Mouse (Mus musculus): ENCODE measurements around the gene Gzmm. TPM values are rescaled to one million over a fixed set of nuclear protein-coding genes. Genes with fewer than 3 reads are reported as not detected.
A peak's percentile ranks its signal among the peaks of the same experiment; 100 is the strongest.

The Gzmm gene
- total and polyA plus RNA-seq, 2 experiments: 0.09 to 0.37 TPM

DNA sequence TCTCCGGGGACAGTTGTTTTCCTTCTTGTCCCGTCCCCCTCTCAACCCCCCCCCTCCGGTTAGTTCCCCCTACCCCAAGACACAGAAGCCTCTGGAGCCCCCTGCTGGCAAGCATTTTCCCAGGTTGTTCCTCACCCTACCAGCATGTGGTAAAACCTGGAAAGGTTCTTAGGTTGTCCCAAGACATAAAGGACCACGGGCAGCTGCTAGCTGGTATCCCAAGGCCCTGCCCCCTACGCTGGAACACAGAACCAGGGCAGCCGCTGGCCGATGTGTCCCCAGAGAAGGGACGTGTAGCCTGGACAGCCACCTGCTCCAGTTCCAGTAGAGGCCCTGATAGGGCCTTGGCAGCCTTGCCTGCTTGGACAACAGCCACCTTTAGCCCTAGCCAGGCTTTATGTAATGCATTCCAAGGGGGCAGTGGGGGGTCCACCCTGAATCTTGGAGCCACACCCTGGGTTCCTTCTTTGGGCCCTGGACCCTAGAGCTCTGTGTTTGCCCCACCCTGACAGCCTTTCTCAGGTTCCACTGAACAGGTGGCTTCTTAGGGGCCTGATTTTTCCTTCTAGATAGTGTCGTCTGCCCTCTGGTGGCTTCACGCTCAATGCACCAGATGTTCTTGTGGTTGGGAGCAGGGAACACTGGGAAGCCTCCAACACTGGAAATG is 5.8 kb upstream of the Gzmm start:
- TF ChIP-seq POLR2A (IDR thresholded peaks at IDR 0.05; ENCODE audit: extremely low read depth, insufficient read depth, low read length): no peak
- peak; percentile 49 for TF ChIP-seq CTCF (IDR thresholded peaks at IDR 0.05; ENCODE audit: low read depth, low read length)
- Histone ChIP-seq H3K9ac (ENCODE audit: low read depth, low read length) (peak overlapping the region; percentile 95), H3K36me3 (ENCODE audit: control insufficient read depth, insufficient read depth, low read length) (peaks cover 16% of the 10 kb centered on the region), H3K4me1 (ENCODE audit: control insufficient read depth, insufficient read depth, low read length) (peaks cover 22% of the 10 kb centered on the region), H3K4me3 (ENCODE audit: insufficient read depth, low read depth, low read length) (peak overlapping the region; percentile 100), H3K27ac (replicated peaks; ENCODE audit: insufficient read depth, low read depth, low read length) (peak overlapping the region; percentile 85), H3K27me3 (ENCODE audit: control insufficient read depth, insufficient read depth, low read length) (no peaks in the 10 kb centered on the region), H3K79me2 (ENCODE audit: control insufficient read depth, insufficient read depth, low read length) (peaks cover 23% of the 10 kb centered on the region; the same call in 1 of the 2 replicates)
- peak; percentile 69 for DNase-seq (ENCODE audit: extremely low read depth, low read depth, low spot score)
- under 1% methylated on average over 10 of the region's 10 CpGs for WGBS

DNA sequence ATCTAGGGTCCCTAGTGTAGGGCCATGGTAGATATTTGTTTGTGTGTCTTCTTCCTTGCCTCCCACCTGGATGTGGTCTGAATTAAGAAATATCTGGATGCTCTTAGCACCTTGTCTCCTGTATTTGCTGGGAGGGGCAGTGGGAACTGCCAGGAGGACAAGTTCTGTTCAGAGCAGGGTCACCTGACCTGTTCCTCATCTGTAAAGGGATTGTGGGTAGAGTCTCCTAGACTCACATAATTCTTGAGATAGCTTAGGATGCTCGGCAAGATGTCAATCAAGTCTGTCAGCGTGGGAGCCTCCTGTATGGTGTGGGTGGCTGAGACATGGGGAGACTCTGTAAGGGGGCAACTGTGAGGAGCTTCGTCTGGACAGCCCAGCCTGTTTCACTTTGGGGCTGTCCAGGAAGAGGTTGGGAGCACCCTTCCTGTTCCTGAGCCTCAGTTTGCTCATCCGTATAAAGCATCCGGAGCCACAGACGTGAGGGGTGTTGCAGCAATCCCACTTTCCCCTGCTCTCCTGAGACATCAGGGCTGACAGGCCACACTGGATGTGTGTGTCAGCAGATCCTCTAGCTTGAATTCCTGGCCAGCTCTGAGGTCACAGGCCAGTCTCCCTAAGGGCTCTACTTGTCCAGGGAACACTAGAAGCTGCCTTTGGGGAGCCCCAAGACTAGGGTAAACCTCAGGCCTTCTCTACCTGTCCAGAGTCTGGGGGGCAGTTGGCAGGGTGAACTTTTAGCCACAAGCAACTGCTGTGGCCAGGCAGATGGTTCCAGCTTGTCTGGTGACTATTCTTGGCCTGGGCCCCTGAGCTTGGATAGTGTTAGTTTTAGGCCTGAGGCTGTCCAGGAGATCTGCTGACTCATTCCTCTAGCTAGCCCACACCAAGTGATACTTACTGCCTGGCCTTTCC is 4.8 kb upstream of the Gzmm start:
- Histone ChIP-seq H3K9ac (ENCODE audit: low read depth, low read length) (peak overlapping the region; percentile 95), H3K27ac (replicated peaks; ENCODE audit: insufficient read depth, low read depth, low read length) (peak overlapping the region; percentile 85), H3K79me2 (ENCODE audit: control insufficient read depth, insufficient read depth, low read length) (peaks cover 23% of the 10 kb centered on the region; the same call in 1 of the 2 replicates), H3K27me3 (ENCODE audit: control insufficient read depth, insufficient read depth, low read length) (no peaks in the 10 kb centered on the region), H3K4me3 (ENCODE audit: insufficient read depth, low read depth, low read length) (peak overlapping the region; percentile 100), H3K36me3 (ENCODE audit: control insufficient read depth, insufficient read depth, low read length) (peaks cover 18% of the 10 kb centered on the region), H3K4me1 (ENCODE audit: control insufficient read depth, insufficient read depth, low read length) (peaks cover 22% of the 10 kb centered on the region)
- DNase-seq (ENCODE audit: extremely low read depth, low read depth, low spot score): peak; percentile 88
- TF ChIP-seq CTCF (IDR thresholded peaks at IDR 0.05; ENCODE audit: low read depth, low read length): no peak
- TF ChIP-seq POLR2A (IDR thresholded peaks at IDR 0.05; ENCODE audit: extremely low read depth, insufficient read depth, low read length): no peak
- 32% methylated on average over 6 of the region's 6 CpGs for WGBS

DNA sequence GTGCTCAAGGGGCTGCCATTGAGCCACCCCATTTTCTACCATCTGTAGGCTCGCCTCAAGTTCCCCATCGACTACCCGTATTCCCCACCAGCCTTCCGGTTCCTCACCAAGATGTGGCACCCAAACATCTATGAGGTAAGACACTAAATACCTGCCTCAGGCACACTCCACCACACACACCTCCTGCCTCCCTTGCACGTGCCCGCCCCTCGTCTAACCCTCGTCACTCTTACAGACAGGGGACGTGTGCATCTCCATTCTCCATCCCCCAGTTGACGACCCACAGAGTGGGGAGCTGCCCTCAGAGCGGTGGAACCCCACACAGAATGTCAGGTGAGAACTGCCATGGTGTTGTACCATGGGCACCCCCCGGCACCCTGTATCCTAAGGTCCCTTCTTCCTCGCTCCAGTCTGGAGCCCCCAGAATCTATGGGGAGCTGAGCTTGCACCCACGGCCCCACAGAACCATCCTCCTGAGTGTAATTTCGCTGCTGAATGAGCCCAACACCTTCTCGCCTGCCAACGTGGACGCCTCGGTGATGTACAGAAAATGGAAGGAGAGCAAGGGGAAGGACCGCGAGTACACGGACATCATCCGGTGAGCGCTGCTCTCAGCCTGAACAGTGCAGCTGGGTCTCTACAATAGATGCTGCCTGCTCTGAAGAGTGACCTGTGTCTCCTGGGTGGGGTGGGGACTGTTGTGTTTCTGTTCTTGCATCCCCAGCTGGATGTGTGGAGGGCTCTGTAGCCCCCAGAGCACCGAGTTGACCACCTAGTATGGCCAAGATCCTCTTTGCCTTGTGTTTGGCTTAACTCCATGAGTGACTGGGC is 3.8 kb upstream of the Gzmm start:
- no peak overlapping the region for H3K4me3 ChIP-seq (ENCODE audit: insufficient read depth, low read depth, low read length)
- no peak overlapping the region for H3K9ac ChIP-seq (ENCODE audit: low read depth, low read length)
- no peaks in the 10 kb centered on the region for H3K27me3 ChIP-seq (ENCODE audit: control insufficient read depth, insufficient read depth, low read length)
- peaks cover 18% of the 10 kb centered on the region for H3K36me3 ChIP-seq (ENCODE audit: control insufficient read depth, insufficient read depth, low read length)
- WGBS: 93% methylated on average over 25 of the region's 25 CpGs
- peak overlapping the region; percentile 85 for H3K27ac ChIP-seq (replicated peaks; ENCODE audit: insufficient read depth, low read depth, low read length)
- no peak for TF ChIP-seq CTCF (IDR thresholded peaks at IDR 0.05; ENCODE audit: low read depth, low read length)
- H3K79me2 ChIP-seq (ENCODE audit: control insufficient read depth, insufficient read depth, low read length): peaks cover 23% of the 10 kb centered on the region; the same call in 1 of the 2 replicates
- H3K4me1 ChIP-seq (ENCODE audit: control insufficient read depth, insufficient read depth, low read length): peaks cover 22% of the 10 kb centered on the region
- DNase-seq (ENCODE audit: extremely low read depth, low read depth, low spot score): no peak

DNA sequence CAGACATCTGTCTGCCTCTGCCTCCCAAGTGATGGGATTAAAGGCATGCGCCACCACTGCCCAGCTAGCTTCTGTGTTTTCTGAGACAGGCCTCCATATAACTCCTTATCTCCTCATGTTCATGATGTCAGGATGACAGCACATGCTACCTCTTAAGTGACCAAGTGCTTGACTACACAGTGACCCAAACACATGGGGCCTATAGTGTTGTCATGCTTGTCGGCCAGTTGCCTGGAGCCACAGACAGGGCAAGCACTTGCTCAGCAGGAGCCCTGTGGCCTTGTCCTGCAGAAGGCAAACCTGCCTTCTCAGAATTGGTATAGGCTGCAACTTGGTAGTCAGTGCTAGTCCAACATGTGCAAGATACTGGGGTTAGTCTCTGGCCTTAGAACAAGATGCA is 2.6 kb upstream of the Gzmm start:
- H3K27me3 ChIP-seq (ENCODE audit: control insufficient read depth, insufficient read depth, low read length): no peaks in the 10 kb centered on the region
- DNase-seq (ENCODE audit: extremely low read depth, low read depth, low spot score): no peak
- H3K36me3 ChIP-seq (ENCODE audit: control insufficient read depth, insufficient read depth, low read length): peaks cover 18% of the 10 kb centered on the region
- peaks cover 23% of the 10 kb centered on the region; the same call in 1 of the 2 replicates for H3K79me2 ChIP-seq (ENCODE audit: control insufficient read depth, insufficient read depth, low read length)
- H3K4me3 ChIP-seq (ENCODE audit: insufficient read depth, low read depth, low read length): no peak overlapping the region
- no peak for TF ChIP-seq POLR2A (IDR thresholded peaks at IDR 0.05; ENCODE audit: extremely low read depth, insufficient read depth, low read length)
- TF ChIP-seq CTCF (IDR thresholded peaks at IDR 0.05; ENCODE audit: low read depth, low read length): no peak
- H3K9ac ChIP-seq (ENCODE audit: low read depth, low read length): no peak overlapping the region
- H3K27ac ChIP-seq (replicated peaks; ENCODE audit: insufficient read depth, low read depth, low read length): no peak overlapping the region
- H3K4me1 ChIP-seq (ENCODE audit: control insufficient read depth, insufficient read depth, low read length): peaks cover 16% of the 10 kb centered on the region
- 94% methylated on average over 2 of the region's 2 CpGs for WGBS

DNA sequence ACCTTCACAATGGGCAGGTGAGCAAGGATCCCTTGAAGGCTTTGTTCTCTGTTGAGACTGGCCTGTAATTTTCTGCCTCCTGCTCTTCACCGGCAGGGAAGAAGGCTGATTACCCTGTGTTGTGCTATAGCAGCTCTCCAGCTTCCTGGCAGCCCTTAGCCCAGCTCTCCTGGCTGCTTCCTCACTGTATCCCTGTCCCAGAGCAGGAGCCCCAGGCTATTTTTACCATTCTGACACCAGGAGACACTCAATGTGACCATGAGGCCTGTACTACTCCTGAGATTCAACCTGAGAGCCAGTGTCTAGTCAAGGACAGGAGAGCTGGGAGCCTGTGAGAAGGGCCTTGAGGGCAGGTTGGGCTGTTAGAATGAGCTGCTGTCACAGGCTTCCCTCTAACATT is 2.1 kb upstream of the Gzmm start:
- DNase-seq (ENCODE audit: extremely low read depth, low read depth, low spot score): no peak
- TF ChIP-seq POLR2A (IDR thresholded peaks at IDR 0.05; ENCODE audit: extremely low read depth, insufficient read depth, low read length) (no peak), CTCF (IDR thresholded peaks at IDR 0.05; ENCODE audit: low read depth, low read length) (no peak)
- H3K79me2 ChIP-seq (ENCODE audit: control insufficient read depth, insufficient read depth, low read length): peaks cover 23% of the 10 kb centered on the region; the same call in 1 of the 2 replicates
- H3K27me3 ChIP-seq (ENCODE audit: control insufficient read depth, insufficient read depth, low read length): no peaks in the 10 kb centered on the region
- no peak overlapping the region for H3K4me3 ChIP-seq (ENCODE audit: insufficient read depth, low read depth, low read length)
- peaks cover 18% of the 10 kb centered on the region for H3K36me3 ChIP-seq (ENCODE audit: control insufficient read depth, insufficient read depth, low read length)
- no peak overlapping the region for H3K9ac ChIP-seq (ENCODE audit: low read depth, low read length)
- WGBS: 95% methylated on average over 1 of the region's 1 CpGs
- H3K27ac ChIP-seq (replicated peaks; ENCODE audit: insufficient read depth, low read depth, low read length): no peak overlapping the region
- peaks cover 16% of the 10 kb centered on the region for H3K4me1 ChIP-seq (ENCODE audit: control insufficient read depth, insufficient read depth, low read length)

Measured in liver, adult 2 months (tissue).